Mouse (Mus musculus): ENCODE results near the gene Meaf6. TPM values are rescaled to one million over a fixed set of nuclear protein-coding genes. Genes with fewer than 3 reads are reported as not detected.

Meaf6 gene
- polyA plus RNA-seq, 1 experiment from 2014 or later: 29.7 TPM

- 39% methylated on average over 7 of the region's 7 CpGs for WGBS
- no peaks in the 10 kb centered on the region for H3K36me3 ChIP-seq (ENCODE audit: insufficient read depth, low read length)
- H3K9me3 ChIP-seq (ENCODE audit: low read length): no peaks in the 10 kb centered on the region
- H3K27ac ChIP-seq (ENCODE audit: low read length): no peak overlapping the region
- H3K9ac ChIP-seq (replicated peaks; ENCODE audit: low read depth): no peak overlapping the region
- H3K4me3 ChIP-seq (ENCODE audit: low read depth, low read length): no peak overlapping the region
- no peak for ATAC-seq
- H3K4me1 ChIP-seq (ENCODE audit: insufficient read depth, low read depth, low read length): no peaks in the 10 kb centered on the region
- no peak overlapping the region; the same call in 1 of the 2 replicates for H3K4me2 ChIP-seq (replicated peaks; ENCODE audit: low read depth, low read length)
- H3K27me3 ChIP-seq (replicated peaks; ENCODE audit: insufficient read depth, low read length): no peaks in the 10 kb centered on the region
- no peak for TF ChIP-seq CTCF (IDR thresholded peaks at IDR 0.05)
- no peak for TF ChIP-seq EP300 (IDR thresholded peaks at IDR 0.05)
- no peak for DNase-seq (ENCODE audit: low spot score)
These were observed 59.7 kb downstream of the Meaf6 start for GRCm38 (mm10) chr4:125144627-125145026.

- H3K4me1 ChIP-seq (ENCODE audit: insufficient read depth, low read depth, low read length): no peaks in the 10 kb centered on the region
- ATAC-seq (peak; percentile 47; the same call in 1 of the 2 replicates), DNase-seq (ENCODE audit: low spot score) (peak; percentile 46)
- no peak overlapping the region for H3K27ac ChIP-seq (ENCODE audit: low read length)
- no peak overlapping the region; the same call in 1 of the 2 replicates for H3K4me2 ChIP-seq (replicated peaks; ENCODE audit: low read depth, low read length)
- no peak overlapping the region for H3K9ac ChIP-seq (replicated peaks; ENCODE audit: low read depth)
- 28% methylated on average over 10 of the region's 10 CpGs for WGBS
- TF ChIP-seq EP300 (IDR thresholded peaks at IDR 0.05) (no peak), CTCF (IDR thresholded peaks at IDR 0.05) (no peak)
- no peaks in the 10 kb centered on the region for H3K9me3 ChIP-seq (ENCODE audit: low read length)
- no peaks in the 10 kb centered on the region for H3K27me3 ChIP-seq (replicated peaks; ENCODE audit: insufficient read depth, low read length)
- H3K36me3 ChIP-seq (ENCODE audit: insufficient read depth, low read length): no peaks in the 10 kb centered on the region
- no peak overlapping the region for H3K4me3 ChIP-seq (ENCODE audit: low read depth, low read length)
These were observed 60.3 kb downstream of the Meaf6 start for GRCm38 (mm10) chr4:125145213-125145612.

GRCm38 (mm10) chr4:125147970-125148369 lies 63.0 kb downstream of the Meaf6 start:
- Histone ChIP-seq H3K9me3 (ENCODE audit: low read length) (no peaks in the 10 kb centered on the region), H3K4me2 (replicated peaks; ENCODE audit: low read depth, low read length) (no peak overlapping the region), H3K4me1 (ENCODE audit: insufficient read depth, low read depth, low read length) (no peaks in the 10 kb centered on the region), H3K4me3 (ENCODE audit: low read depth, low read length) (no peak overlapping the region), H3K36me3 (ENCODE audit: insufficient read depth, low read length) (no peaks in the 10 kb centered on the region), H3K27ac (ENCODE audit: low read length) (no peak overlapping the region), H3K27me3 (replicated peaks; ENCODE audit: insufficient read depth, low read length) (no peaks in the 10 kb centered on the region), H3K9ac (replicated peaks; ENCODE audit: low read depth) (no peak overlapping the region)
- no peak for DNase-seq (ENCODE audit: low spot score)
- no peak for TF ChIP-seq CTCF (IDR thresholded peaks at IDR 0.05)
- no peak for TF ChIP-seq EP300 (IDR thresholded peaks at IDR 0.05)
- no peak for ATAC-seq
- 85% methylated on average over 4 of the region's 4 CpGs for WGBS

GRCm38 (mm10) chr4:125149460-125149859 lies 64.5 kb downstream of the Meaf6 start:
- ATAC-seq: no peak

GRCm38 (mm10) chr4:125152469-125152868 lies 67.5 kb downstream of the Meaf6 start:
- Histone ChIP-seq H3K36me3 (ENCODE audit: insufficient read depth, low read length) (no peaks in the 10 kb centered on the region), H3K9me3 (ENCODE audit: low read length) (no peaks in the 10 kb centered on the region), H3K4me1 (ENCODE audit: insufficient read depth, low read depth, low read length) (no peaks in the 10 kb centered on the region), H3K4me2 (replicated peaks; ENCODE audit: low read depth, low read length) (no peak overlapping the region), H3K4me3 (ENCODE audit: low read depth, low read length) (no peak overlapping the region), H3K9ac (replicated peaks; ENCODE audit: low read depth) (no peak overlapping the region), H3K27me3 (replicated peaks; ENCODE audit: insufficient read depth, low read length) (no peaks in the 10 kb centered on the region), H3K27ac (ENCODE audit: low read length) (no peak overlapping the region)
- DNase-seq (ENCODE audit: low spot score) (no peak), ATAC-seq (no peak)
- TF ChIP-seq EP300 (IDR thresholded peaks at IDR 0.05) (no peak), CTCF (IDR thresholded peaks at IDR 0.05) (no peak)
- WGBS: 83% methylated on average over 6 of the region's 6 CpGs

More at GRCm38 (mm10) chr4:125149460-125149859, 64.5 kb downstream of the Meaf6 start:
- WGBS: 39% methylated on average over 5 of the region's 5 CpGs
- Histone ChIP-seq H3K4me2 (replicated peaks; ENCODE audit: low read depth, low read length) (no peak overlapping the region), H3K27ac (ENCODE audit: low read length) (no peak overlapping the region), H3K9me3 (ENCODE audit: low read length) (no peaks in the 10 kb centered on the region), H3K27me3 (replicated peaks; ENCODE audit: insufficient read depth, low read length) (no peaks in the 10 kb centered on the region), H3K9ac (replicated peaks; ENCODE audit: low read depth) (no peak overlapping the region), H3K36me3 (ENCODE audit: insufficient read depth, low read length) (no peaks in the 10 kb centered on the region), H3K4me3 (ENCODE audit: low read depth, low read length) (no peak overlapping the region), H3K4me1 (ENCODE audit: insufficient read depth, low read depth, low read length) (no peaks in the 10 kb centered on the region)
- DNase-seq (ENCODE audit: low spot score): no peak
- TF ChIP-seq CTCF (IDR thresholded peaks at IDR 0.05): no peak
- no peak for TF ChIP-seq EP300 (IDR thresholded peaks at IDR 0.05)

GRCm38 (mm10) chr4:125153659-125154241 lies 68.8 kb downstream of the Meaf6 start:
- Histone ChIP-seq H3K9me3 (ENCODE audit: low read length) (no peaks in the 10 kb centered on the region), H3K27me3 (replicated peaks; ENCODE audit: insufficient read depth, low read length) (no peaks in the 10 kb centered on the region), H3K4me1 (ENCODE audit: insufficient read depth, low read depth, low read length) (no peaks in the 10 kb centered on the region), H3K4me3 (ENCODE audit: low read depth, low read length) (no peak overlapping the region), H3K27ac (ENCODE audit: low read length) (no peak overlapping the region), H3K9ac (replicated peaks; ENCODE audit: low read depth) (no peak overlapping the region), H3K4me2 (replicated peaks; ENCODE audit: low read depth, low read length) (no peak overlapping the region), H3K36me3 (ENCODE audit: insufficient read depth, low read length) (no peaks in the 10 kb centered on the region)
- no peak for DNase-seq (ENCODE audit: low spot score)
- WGBS: 50% methylated on average over 4 of the region's 4 CpGs
- no peak for ATAC-seq
- TF ChIP-seq CTCF (IDR thresholded peaks at IDR 0.05) (no peak), EP300 (IDR thresholded peaks at IDR 0.05) (no peak)
